Mouse (Mus musculus): ENCODE results near the gene Pianp. TPM values are rescaled to one million over a fixed set of nuclear protein-coding genes. Genes with fewer than 3 reads are reported as not detected.
A peak's percentile ranks its signal among the peaks of the same experiment; 100 is the strongest.

Pianp gene
- polyA plus RNA-seq (2015; fragmentation: Nextera tagmentation; extraction: Ambion mirVana): 3.8 and 4.3 TPM in 2 replicates

DNA sequence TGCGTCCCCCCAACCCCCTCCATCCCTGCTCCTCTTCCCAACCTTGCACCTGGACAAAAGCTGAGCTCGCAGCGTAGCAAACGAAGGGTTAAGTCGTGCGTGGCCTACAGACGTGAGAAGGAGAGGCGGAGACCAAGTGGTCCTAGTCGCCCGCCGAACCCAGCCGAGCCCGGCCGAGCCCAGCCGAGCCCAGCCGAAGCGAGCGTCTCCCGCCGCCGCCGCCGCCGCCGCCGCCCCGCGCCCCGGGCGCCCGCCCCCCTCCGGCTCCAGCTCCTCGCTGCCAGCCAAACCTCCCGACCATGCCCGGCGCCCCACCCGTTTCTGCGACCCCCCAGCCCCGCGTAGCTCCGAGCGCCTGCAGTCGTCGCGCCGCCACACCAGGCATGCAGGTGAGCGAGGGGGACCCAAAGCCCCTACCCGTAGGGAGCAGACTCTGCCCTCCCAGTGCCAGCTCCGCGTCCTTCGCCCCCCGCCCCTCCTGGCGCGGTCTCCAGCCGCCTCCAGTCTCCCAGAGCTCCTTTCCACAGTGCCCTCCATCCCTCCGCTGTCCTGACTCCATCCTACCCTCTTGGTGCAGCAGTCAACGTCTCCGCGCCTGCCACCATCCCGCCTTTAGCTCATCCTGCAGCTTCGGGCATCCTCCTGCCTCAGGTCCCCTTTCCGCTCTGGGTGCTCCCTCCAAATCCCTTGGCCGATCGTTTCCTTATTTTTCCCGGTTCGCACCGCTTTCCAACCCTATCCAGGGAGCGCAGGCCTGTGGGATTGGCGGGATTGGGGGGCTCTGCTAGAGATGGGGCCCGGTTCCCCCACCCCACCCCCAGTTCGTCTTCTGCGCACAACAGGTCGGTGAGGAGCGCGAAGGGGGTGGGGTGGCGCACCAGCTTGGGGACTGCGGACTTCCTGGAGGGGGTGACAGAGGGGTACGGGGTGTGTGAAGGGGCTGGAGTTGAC, at the start of gene Pianp:
Gene Pianp, plus strand, starts transcription at position 144 of the 951 bp plus-strand sequence.
- Histone ChIP-seq H3K9ac (peak within 1 kb of the TSS; percentile 44), H3K9me3 (no peaks in the 10 kb centered on the region), H3K4me3 (replicated peaks) (peak within 1 kb of the TSS; percentile 55), H3K4me1 (peaks cover 21% of the 10 kb centered on the region), H3K27me3 (replicated peaks) (peaks cover 74% of the 10 kb centered on the region), H3K36me3 (no peaks in the 10 kb centered on the region), H3K4me2 (peak within 1 kb of the TSS; percentile 100), H3K27ac (no peak within 1 kb of the TSS)
- under 1% methylated on average over 54 of the region's 78 CpGs for WGBS
- peak; percentile 59; the same call in 1 of the 2 replicates for ATAC-seq (ENCODE audit: insufficient read depth, low FRiP score, low read depth)

- 91% methylated on average over 2 of the region's 2 CpGs for WGBS
- H3K4me2 ChIP-seq: no peak overlapping the region
- no peak overlapping the region for H3K27ac ChIP-seq
- no peak for ATAC-seq (ENCODE audit: insufficient read depth, low FRiP score, low read depth)
- no peaks in the 10 kb centered on the region for H3K9me3 ChIP-seq
- H3K4me3 ChIP-seq (replicated peaks): no peak overlapping the region
- no peaks in the 10 kb centered on the region for H3K4me1 ChIP-seq
- peaks cover 12% of the 10 kb centered on the region for H3K36me3 ChIP-seq
- H3K9ac ChIP-seq: no peak overlapping the region
- H3K27me3 ChIP-seq (replicated peaks): no peaks in the 10 kb centered on the region
These were observed 42.3 kb upstream of the Pianp start for GRCm38 (mm10) chr6:124953991-124954715.

- Histone ChIP-seq H3K4me2 (no peak overlapping the region), H3K4me1 (no peaks in the 10 kb centered on the region), H3K36me3 (peaks cover 23% of the 10 kb centered on the region), H3K9me3 (no peaks in the 10 kb centered on the region), H3K4me3 (replicated peaks) (no peak overlapping the region), H3K27me3 (replicated peaks) (no peaks in the 10 kb centered on the region), H3K27ac (no peak overlapping the region), H3K9ac (no peak overlapping the region)
- WGBS: 90% methylated on average over 4 of the region's 4 CpGs
- no peak for ATAC-seq (ENCODE audit: insufficient read depth, low FRiP score, low read depth)
These were observed 41.3 kb upstream of the Pianp start for GRCm38 (mm10) chr6:124955212-124955611.

- Histone ChIP-seq H3K9ac (no peak overlapping the region), H3K4me1 (no peaks in the 10 kb centered on the region), H3K27ac (no peak overlapping the region), H3K4me2 (no peak overlapping the region), H3K36me3 (peaks cover 33% of the 10 kb centered on the region), H3K4me3 (replicated peaks) (no peak overlapping the region), H3K9me3 (no peaks in the 10 kb centered on the region), H3K27me3 (replicated peaks) (no peaks in the 10 kb centered on the region)
- WGBS: 83% methylated on average over 2 of the region's 3 CpGs
- no peak for ATAC-seq (ENCODE audit: insufficient read depth, low FRiP score, low read depth)
These were observed 38.4 kb upstream of the Pianp start for GRCm38 (mm10) chr6:124958127-124958526.

DNA sequence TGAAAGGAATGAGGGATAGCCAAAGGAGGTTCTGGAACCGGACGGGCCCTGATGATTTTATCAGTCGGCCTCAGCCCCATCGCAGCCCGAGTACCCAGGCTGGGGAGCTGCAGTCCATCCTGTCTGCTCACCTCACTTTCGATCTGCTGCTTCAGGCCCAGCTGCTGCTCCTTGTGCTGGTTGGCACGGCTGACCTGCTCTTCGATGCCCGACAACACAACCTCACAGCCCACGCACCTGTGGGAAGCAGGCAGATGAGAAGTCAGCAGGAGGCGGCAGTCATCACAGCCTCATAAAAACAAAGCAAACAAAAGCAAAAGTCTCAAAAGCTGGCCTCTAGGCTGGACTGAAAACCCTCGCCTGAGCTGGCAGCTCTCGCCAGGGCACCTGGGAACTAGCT, 36.5 kb upstream of the Pianp start:
- H3K4me2 ChIP-seq: no peak overlapping the region
- H3K4me1 ChIP-seq: peaks cover 6% of the 10 kb centered on the region
- no peak overlapping the region for H3K9ac ChIP-seq
- no peak for ATAC-seq (ENCODE audit: insufficient read depth, low FRiP score, low read depth)
- H3K4me3 ChIP-seq (replicated peaks): no peak overlapping the region
- no peak overlapping the region for H3K27ac ChIP-seq
- no peaks in the 10 kb centered on the region for H3K27me3 ChIP-seq (replicated peaks)
- H3K36me3 ChIP-seq: peaks cover 29% of the 10 kb centered on the region
- 92% methylated on average over 13 of the region's 13 CpGs for WGBS
- H3K9me3 ChIP-seq: no peaks in the 10 kb centered on the region

GRCm38 (mm10) chr6:124961021-124961420, 35.5 kb upstream of the Pianp start:
- Histone ChIP-seq H3K36me3 (peaks cover 29% of the 10 kb centered on the region), H3K27ac (no peak overlapping the region), H3K9ac (no peak overlapping the region), H3K4me3 (replicated peaks) (no peak overlapping the region), H3K4me1 (peaks cover 6% of the 10 kb centered on the region), H3K27me3 (replicated peaks) (no peaks in the 10 kb centered on the region), H3K4me2 (no peak overlapping the region), H3K9me3 (no peaks in the 10 kb centered on the region)
- WGBS: 88% methylated on average over 12 of the region's 12 CpGs
- no peak for ATAC-seq (ENCODE audit: insufficient read depth, low FRiP score, low read depth)

- H3K36me3 ChIP-seq: peaks cover 16% of the 10 kb centered on the region
- H3K9ac ChIP-seq: peak overlapping the region; percentile 63; the same call in 1 of the 2 replicates
- peak overlapping the region; percentile 89; the same call in 1 of the 2 replicates for H3K27ac ChIP-seq
- peak; percentile 5; the same call in 1 of the 2 replicates for ATAC-seq (ENCODE audit: insufficient read depth, low FRiP score, low read depth)
- H3K4me1 ChIP-seq: peaks cover 6% of the 10 kb centered on the region
- WGBS: 28% methylated on average over 16 of the region's 16 CpGs
- H3K4me3 ChIP-seq (replicated peaks): peak overlapping the region; percentile 74
- H3K9me3 ChIP-seq: no peaks in the 10 kb centered on the region
- no peaks in the 10 kb centered on the region for H3K27me3 ChIP-seq (replicated peaks)
- peak overlapping the region; percentile 95 for H3K4me2 ChIP-seq
These were observed 31.9 kb upstream of the Pianp start for GRCm38 (mm10) chr6:124964638-124965037.

- H3K27ac ChIP-seq: peak within 1 kb of the TSS; percentile 89
- peak; percentile 94 for ATAC-seq (ENCODE audit: insufficient read depth, low FRiP score, low read depth)
- H3K9ac ChIP-seq: peak within 1 kb of the TSS; percentile 73
- peaks cover 6% of the 10 kb centered on the region for H3K4me1 ChIP-seq
- no peaks in the 10 kb centered on the region for H3K27me3 ChIP-seq (replicated peaks)
- H3K4me3 ChIP-seq (replicated peaks): peak within 1 kb of the TSS; percentile 74
- H3K36me3 ChIP-seq: peaks cover 10% of the 10 kb centered on the region
- H3K4me2 ChIP-seq: peak within 1 kb of the TSS; percentile 95
- no peaks in the 10 kb centered on the region for H3K9me3 ChIP-seq
- WGBS: under 1% methylated on average over 66 of the region's 68 CpGs
These were observed 31.3 kb upstream of the Pianp start, which contains the start of gene Cops7a for GRCm38 (mm10) chr6:124965088-124965719. Gene Cops7a, minus strand, starts transcription at chr6:124965538.

- Histone ChIP-seq H3K36me3 (peaks cover 8% of the 10 kb centered on the region), H3K27ac (peak overlapping the region; percentile 89), H3K9ac (peak overlapping the region; percentile 73), H3K4me1 (peaks cover 6% of the 10 kb centered on the region), H3K4me2 (peak overlapping the region; percentile 95), H3K9me3 (no peaks in the 10 kb centered on the region), H3K4me3 (replicated peaks) (peak overlapping the region; percentile 74), H3K27me3 (replicated peaks) (no peaks in the 10 kb centered on the region)
- 12% methylated on average over 15 of the region's 15 CpGs for WGBS
- ATAC-seq (ENCODE audit: insufficient read depth, low FRiP score, low read depth): no peak
These were observed 30.7 kb upstream of the Pianp start for GRCm38 (mm10) chr6:124965747-124966146.

- Histone ChIP-seq H3K4me1 (peaks cover 6% of the 10 kb centered on the region), H3K4me3 (replicated peaks) (peak overlapping the region; percentile 74; the same call in 1 of the 2 replicates), H3K9me3 (no peaks in the 10 kb centered on the region), H3K27me3 (replicated peaks) (no peaks in the 10 kb centered on the region), H3K9ac (no peak overlapping the region), H3K36me3 (peaks cover 2% of the 10 kb centered on the region; the same call in 1 of the 2 replicates), H3K4me2 (peak overlapping the region; percentile 95), H3K27ac (no peak overlapping the region)
- 93% methylated on average over 7 of the region's 7 CpGs for WGBS
- ATAC-seq (ENCODE audit: insufficient read depth, low FRiP score, low read depth): no peak
These were observed 29.9 kb upstream of the Pianp start for GRCm38 (mm10) chr6:124966466-124967118.

- Histone ChIP-seq H3K9me3 (no peaks in the 10 kb centered on the region), H3K4me3 (replicated peaks) (no peak overlapping the region), H3K4me1 (peaks cover 6% of the 10 kb centered on the region), H3K36me3 (no peaks in the 10 kb centered on the region), H3K9ac (no peak overlapping the region), H3K27ac (no peak overlapping the region), H3K27me3 (replicated peaks) (no peaks in the 10 kb centered on the region), H3K4me2 (no peak overlapping the region)
- ATAC-seq (ENCODE audit: insufficient read depth, low FRiP score, low read depth): no peak
- 64% methylated on average over 4 of the region's 4 CpGs for WGBS
These were observed 28.7 kb upstream of the Pianp start for GRCm38 (mm10) chr6:124967766-124968165.
